ENCODE assay signal across 9 mouse cellular contexts in the genomic region with DNA sequence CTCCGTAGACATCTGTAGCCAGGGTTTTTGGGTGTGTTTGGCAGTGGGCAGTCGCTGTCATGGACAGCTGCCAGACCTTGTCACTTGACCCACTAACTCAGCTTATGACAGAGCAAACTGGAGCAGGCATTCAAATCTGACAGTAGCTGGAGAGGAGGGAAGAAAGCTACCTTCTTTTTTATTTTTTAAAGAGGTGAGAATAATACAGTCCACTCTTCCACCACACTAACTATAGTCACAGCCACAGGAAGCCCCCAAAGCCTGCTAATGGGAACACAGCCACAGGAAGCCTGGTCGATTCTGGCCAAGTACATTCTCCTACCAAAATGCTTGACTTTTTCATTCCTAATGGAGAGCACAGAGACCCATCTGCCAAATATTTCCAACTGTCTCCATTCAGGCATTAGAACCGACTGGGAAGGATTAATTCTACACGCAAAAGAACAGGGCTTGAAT.
A peak's percentile ranks its signal among the peaks of the same experiment; 100 is the strongest.
DNase-seq lines count a peak whose midpoint lies in the region; ATAC-seq and TF ChIP-seq lines count a peak whose summit lies in the region.
"Had no signal": no experiment of that assay in that cellular context is flagged by ENCODE, and none has a peak within 500 bp of the region (broad histone marks: within the 10 kb centered on the region; RNA-seq: fewer than 3 reads in every experiment).

No protein-coding gene starts in this region.

- H3K4me2 ChIP-seq in lung, embryonic 14.5 days = no peak overlapping the region
- H3K4me2 ChIP-seq: midbrain, embryonic 12.5 days had no signal

- H3K9ac ChIP-seq in lung, embryonic 14.5 days = no peak overlapping the region
- H3K9ac ChIP-seq: midbrain, embryonic 12.5 days had no signal

- H3K27me3 ChIP-seq in lung, embryonic 14.5 days (ENCODE audit: insufficient read depth, low read length) = no peaks in the 10 kb centered on the region
- H3K27me3 ChIP-seq: midbrain, embryonic 12.5 days had no signal

- H3K4me1 ChIP-seq in lung, embryonic 14.5 days (ENCODE audit: insufficient read depth) = peaks cover 32% of the 10 kb centered on the region

- H3K4me3 ChIP-seq in left cerebral cortex, adult 2 months = no peak overlapping the region
- H3K4me3 ChIP-seq in lung, embryonic 14.5 days (ENCODE audit: low read depth, low read length) = no peak overlapping the region
- H3K4me3 ChIP-seq: midbrain, embryonic 12.5 days had no signal

- WGBS in lung, embryonic 14.5 days = 35% methylated on average over 5 of the region's 5 CpGs

- peak overlapping the region; percentile 37 for H3K27ac ChIP-seq in left cerebral cortex, adult 2 months
- H3K27ac ChIP-seq in lung, embryonic 14.5 days (ENCODE audit: low read depth) = peak overlapping the region; percentile 63
- H3K27ac ChIP-seq: midbrain, embryonic 12.5 days had no signal

- no peak for DNase-seq in left cerebral cortex, adult 2 months (ENCODE audit: extremely low spot score in 1 of 2, low spot score in 2 of 2)
- DNase-seq in left cerebral cortex, adult 18-20 months (ENCODE audit: low spot score in 2 of 2) = no peak
- DNase-seq in brain, embryonic 14.5 days (ENCODE audit: low read depth) = peak; percentile 54
- DNase-seq in gastrocnemius, postnatal 25 days = peak; percentile 29
- DNase-seq in lung, embryonic 14.5 days = peak; percentile 79
- no peak for DNase-seq in embryo, embryonic 10.5 days (ENCODE audit: low spot score)
- no peak for DNase-seq in left cerebral cortex, adult 11 months (ENCODE audit: low spot score)
- DNase-seq in right cerebral cortex, postnatal 4 days = no peak

- no peak for TF ChIP-seq CTCF in left cerebral cortex, adult 2 months (IDR thresholded peaks at IDR 0.05)
- TF ChIP-seq CTCF in brain, embryonic 14.5 days (IDR thresholded peaks at IDR 0.05; ENCODE audit: borderline replicate concordance, extremely low read depth, insufficient read depth, insufficient read length) = no peak
- no peak for TF ChIP-seq CTCF in lung, embryonic 14.5 days (IDR thresholded peaks at IDR 0.05; ENCODE audit: low read depth)

- no peaks in the 10 kb centered on the region for H3K36me3 ChIP-seq in lung, embryonic 14.5 days (ENCODE audit: insufficient read depth)
- H3K36me3 ChIP-seq: midbrain, embryonic 12.5 days had no signal

- TF ChIP-seq POLR2A in brain, embryonic 14.5 days (IDR thresholded peaks at IDR 0.05; ENCODE audit: borderline replicate concordance, extremely low read depth, insufficient read depth, insufficient read length, poor library complexity, severe bottlenecking) = no peak

- ATAC-seq in lung, embryonic 14.5 days (ENCODE audit: insufficient read depth) = peak; percentile 54; the same call in 1 of the 2 replicates

- intact Hi-C loops in left cerebral cortex, adult 2 months (cut with DNase I) = no loop called here

- no peaks in the 10 kb centered on the region for H3K9me3 ChIP-seq in lung, embryonic 14.5 days (ENCODE audit: low read depth, low read length)
- H3K9me3 ChIP-seq: midbrain, embryonic 12.5 days had no signal

Comparison
In these comparisons a context has a peak if more than half of its experiments do, and no peak if none do; other contexts are left out.
1. DNase-seq: peak in brain, embryonic 14.5 days (single experiment), gastrocnemius, postnatal 25 days (single experiment) and lung, embryonic 14.5 days (single experiment); none in left cerebral cortex, adult 2 months (0 of 2), left cerebral cortex, adult 18-20 months (0 of 2), embryo, embryonic 10.5 days (single experiment), left cerebral cortex, adult 11 months (single experiment) and right cerebral cortex, postnatal 4 days (single experiment).